Mouse (Mus musculus) telencephalon, adult 2 months (tissue): ENCODE data around the gene Arhgdib.

Experiments used
- DNase-seq: peaks from one replicate; pipeline ENCODE4 v3.0.0-alpha.2; 2011; ENCODE audit warnings: low read depth, low spot score

Gene Arhgdib

DNA sequence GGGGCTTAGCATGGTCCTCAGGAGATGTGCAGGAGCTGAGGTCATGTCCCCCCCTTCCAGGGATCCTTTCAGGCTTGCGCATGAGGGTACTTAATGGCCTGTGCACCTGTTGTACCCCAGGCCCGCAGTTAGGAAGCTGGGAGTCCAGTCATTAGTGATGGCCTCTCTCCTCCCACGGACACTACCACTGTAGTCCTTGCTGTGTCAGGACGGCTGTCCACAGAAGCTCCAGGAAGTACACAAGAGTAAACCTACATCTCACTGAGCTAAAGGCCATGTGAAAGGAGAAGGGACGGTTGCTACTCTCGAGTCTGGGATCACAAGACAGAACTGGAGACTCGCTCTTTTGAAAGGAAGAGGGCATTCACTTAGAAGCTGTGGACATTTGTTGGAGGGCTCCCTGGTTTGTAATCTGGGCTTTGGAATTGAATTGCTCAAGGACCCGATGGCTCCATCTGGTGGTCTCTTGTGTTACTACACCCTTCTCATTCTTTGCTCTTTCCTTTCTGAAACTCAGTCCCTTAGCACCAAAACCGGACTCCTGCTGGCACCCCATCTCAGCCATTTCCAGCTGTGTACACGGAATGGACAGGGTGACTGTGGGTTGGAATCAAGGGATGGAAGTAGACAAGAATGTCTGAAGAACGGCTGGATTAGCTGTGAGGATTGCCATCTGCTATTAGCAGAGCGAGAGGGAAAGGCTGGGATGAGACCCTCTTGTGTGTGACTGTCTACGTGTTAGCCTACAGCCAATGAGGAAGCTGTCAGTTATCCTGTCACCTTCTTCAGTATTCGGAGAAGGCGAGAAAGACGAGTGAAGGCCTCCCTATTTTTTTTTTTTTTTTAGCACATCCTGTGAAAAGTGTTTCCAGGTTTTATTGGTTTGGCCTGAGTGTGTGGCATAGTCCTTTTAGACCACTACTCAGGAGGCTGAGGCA lies 21.1 kb downstream of the Arhgdib start:
- peak; percentile 43 for DNase-seq

DNA sequence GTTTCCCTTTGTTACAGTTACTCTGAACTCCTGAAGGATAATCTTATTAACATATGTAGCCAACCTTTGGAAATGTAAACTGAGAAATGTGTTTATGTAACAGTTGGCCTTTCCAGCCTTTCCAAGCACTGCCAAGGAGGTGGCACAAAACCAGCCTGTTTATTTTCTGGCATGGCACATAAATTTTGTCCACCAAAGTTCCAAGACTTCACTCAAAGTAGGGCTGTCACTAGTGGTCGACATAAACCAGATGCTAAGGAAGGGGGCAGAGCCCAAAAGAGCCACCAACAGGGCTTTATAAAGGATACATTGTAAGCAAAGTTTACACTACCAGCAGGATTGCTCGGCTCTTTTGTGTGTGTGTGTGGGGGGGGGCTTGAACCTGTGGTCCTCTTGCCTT lies 23.8 kb downstream of the Arhgdib start:
- no peak for DNase-seq

DNA sequence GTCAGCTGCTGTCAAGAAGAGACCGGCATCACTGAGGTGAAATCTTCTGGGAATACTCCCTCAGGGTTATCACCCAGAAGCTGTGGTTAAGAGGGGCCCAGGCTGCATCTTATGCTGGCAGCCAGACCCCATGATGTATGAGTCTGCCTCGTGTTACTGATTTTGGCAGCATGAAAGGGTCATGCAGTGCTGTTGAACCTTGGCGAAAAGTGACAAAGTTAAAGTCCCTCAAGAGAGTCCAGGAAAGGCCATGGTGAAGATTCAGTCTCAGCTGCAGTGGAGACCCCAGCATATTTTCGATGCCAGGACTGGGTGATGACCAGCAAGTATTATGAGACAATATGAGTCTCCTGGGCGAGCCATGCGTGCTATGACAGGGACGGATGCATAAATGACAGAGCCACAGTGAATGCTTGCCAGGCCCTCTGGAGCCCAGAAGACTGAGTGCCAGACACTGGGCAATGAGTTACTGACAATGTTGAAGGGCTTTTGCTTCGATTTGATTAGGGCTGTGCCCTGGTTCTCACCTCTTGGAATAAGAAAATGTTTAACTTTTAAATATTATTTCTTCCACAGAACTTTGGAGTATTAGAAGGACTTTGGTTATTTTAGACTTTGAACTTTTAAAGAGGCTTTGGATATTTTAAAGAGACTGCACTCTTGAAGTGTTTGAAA lies 25.8 kb downstream of the Arhgdib start:
- no peak for DNase-seq

DNA sequence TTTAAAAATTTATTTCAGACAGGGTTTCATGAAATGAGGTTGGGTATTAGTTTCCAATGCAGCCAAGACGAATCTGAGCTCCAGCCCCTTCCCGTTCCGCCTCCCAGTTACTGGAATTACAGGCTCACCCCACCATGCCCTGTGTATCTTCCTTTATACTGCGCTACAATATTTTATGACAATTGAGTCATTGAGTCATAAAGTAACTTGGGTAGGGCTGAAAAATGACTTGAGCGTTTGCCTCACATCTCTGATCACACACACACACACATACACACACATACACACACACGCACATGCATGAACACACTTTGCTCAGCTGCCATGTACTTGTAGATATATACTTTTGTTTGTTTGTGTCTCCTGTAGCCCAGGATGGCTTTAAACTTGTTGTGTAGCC lies 27.5 kb downstream of the Arhgdib start:
- DNase-seq: no peak

DNA sequence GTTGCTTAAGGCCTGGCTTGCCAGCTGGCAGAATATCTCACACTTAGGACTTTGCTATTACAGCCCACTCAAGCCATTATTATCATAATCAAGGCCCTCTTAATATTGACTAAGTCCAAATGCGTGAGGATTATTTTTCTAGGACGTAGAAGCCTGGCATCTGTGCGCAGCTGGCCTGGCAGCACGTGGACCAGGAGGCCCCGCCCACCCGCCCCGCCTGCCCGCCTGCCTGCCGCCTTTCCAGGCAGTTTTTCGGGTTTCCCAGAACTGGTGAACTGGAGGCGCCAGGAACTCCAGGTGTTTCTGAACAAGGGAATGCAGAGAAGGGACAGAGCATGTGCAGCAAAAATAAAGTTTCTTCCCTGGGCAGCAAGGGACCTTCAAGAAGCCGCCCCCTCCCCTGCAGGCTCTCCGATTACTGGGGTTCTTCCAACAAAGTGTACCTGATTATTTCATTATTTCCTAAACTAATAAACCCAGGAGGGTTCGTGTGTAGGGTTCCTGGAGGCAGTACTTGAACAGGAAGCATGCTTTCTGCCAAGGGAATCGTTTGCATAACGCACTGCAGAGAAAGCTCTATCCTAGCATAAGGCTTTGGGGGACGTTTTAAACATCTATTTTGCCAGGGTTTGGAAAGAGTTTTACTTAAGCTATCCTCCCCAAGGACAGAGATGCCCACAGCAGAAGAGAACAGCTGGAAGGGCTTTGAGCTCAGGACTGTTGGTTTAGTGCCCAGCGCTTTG lies 28.1 kb downstream of the Arhgdib start:
- no peak for DNase-seq

DNA sequence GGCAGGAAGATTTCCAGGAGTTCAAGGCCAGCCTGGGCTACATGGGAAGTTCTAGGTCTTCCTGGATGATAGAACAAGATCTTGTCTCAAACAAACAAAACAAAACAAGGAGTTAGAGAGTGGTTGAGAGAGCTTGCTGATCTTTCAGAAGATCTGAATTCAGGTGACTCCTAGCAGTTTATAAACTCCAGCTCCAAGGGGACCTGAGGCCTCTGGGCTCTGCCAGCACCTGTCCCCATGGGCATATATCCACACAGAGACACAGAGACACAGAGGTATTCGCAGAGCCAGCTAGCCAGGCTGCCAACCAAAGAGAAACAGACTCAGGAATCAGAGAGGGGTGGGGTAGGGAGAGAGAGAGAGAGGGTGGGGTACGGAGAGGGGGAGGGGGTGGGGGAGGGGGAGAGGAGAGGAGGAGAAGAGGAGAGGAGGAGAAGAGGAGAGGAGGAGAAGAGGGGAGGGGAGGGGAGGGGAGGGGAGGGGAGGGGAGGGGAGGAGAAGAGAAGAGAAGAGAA lies 28.9 kb downstream of the Arhgdib start:
- DNase-seq: no peak

DNA sequence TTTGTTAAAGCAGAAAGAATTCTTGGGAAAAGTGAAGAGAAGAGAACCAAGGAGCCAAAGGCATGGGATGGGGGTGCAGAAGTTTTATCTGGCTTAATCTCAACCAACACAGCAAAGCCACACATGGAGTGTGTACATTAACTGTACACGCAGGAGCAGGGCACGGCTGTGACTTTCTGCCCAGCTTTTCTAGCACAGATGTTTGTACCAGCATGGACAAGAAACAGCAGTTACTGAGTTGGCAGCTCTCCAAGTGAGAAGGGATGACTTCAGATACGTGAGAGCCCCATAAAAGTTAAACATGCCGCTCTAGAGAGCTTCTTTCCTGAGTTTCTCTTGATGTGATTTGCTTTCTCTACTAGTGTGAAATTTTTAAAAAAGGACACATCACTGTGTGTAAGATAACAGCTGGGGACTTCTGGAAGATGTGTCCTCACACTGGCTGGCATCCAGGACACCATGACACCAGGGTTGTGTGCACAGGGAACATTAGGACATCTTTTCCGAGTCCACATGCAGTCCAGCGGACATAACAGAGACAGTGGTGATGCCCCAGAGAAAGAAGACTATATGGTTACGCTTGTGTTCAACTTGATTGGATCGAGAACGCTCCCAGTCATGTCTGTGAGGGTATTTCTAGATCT lies 31.3 kb downstream of the Arhgdib start:
- DNase-seq: no peak

DNA sequence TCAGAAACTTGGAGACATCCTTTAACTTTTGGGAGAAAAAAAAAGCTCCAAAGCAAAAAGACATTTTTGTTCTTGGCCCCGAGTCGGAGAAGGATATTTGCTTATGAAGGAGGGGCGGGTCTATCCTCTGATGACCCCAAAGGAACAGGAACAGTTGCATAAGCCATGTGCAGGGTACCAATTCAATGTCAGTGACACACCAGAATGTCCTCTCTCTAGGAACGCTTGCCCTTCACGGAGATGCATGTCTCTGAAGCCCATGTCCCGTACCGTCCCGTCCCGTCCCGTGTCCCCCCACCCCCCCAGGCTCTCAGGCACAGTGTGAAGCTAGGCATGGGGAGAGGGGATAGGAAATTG lies 34.8 kb downstream of the Arhgdib start:
- no peak for DNase-seq

DNA sequence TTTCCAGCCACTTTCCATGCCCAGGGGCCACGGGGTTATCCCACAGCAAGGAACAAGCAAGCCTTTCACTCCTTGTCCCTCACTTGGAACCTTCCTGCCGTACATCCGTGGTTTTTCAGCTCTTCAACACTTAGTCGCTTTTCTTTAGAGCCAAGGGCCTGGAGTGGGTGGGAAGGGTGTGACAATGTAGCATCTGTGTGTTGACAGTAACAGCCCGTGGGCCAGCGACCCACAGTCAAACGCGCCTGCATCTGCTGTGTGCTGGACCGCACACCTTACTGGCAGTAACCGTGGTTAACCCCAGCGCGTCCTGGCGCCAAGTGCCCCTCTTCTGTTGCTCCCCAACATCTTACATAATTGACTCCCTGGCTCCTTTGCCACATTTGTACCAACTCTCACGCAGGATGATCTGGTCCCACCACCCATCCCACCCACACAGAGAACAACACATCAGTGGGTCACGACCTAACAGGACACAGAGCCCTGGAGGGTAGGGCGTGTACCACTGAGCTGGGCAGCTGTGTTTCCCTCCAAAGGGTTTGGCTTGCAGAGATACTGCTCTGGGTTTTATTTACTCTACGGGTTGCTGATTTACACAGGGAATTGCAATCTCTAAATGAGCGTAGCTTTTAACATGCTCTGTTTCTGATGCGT lies 35.3 kb downstream of the Arhgdib start:
- no peak for DNase-seq

DNA sequence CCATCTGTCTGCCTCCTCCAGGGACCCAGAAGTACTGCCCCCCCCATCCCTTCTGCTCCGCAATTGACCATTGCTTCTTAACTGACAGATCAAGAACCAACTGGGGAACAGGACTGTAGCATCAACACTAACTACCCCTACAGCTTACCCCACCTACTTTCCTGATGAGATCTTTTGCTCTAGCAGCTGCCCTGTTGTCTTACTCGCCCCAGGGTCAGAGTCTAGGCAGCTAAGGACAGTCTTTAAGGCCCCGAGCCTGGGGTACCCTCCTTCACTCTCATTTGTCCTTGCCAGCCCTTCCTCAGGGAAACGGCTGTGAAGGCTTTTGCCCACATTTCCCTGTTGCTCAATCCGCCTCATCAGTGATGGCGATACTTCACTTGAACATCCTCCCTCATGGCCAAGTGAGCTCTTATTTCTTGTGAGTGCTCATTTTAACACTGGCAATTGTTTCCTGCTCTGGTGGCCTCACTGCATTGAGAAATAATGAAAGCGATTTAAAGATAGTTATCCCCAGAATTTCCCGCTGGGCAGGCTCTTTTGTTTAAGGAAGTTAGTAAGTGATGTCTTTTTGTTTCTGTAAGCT lies 37.7 kb downstream of the Arhgdib start:
- no peak for DNase-seq

DNA sequence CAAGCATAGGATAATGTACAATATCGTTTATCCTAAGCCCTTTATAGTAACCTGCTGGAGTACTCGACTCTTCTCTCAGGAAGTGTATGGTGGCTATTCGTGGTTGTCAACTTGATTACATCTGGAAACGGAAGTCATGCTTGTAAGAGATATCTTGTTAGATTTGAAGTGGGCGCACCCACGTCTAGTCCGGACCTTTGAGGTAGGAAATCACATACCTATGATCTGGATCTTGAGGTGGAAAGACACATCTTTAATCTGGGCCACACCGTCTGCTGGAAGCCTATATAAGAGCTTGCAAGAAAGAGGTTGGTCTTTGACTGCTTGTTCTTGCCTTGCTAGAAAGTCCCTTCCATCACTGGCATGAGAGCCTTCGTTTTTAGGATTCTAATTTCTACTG lies 39.2 kb downstream of the Arhgdib start:
- no peak for DNase-seq

DNA sequence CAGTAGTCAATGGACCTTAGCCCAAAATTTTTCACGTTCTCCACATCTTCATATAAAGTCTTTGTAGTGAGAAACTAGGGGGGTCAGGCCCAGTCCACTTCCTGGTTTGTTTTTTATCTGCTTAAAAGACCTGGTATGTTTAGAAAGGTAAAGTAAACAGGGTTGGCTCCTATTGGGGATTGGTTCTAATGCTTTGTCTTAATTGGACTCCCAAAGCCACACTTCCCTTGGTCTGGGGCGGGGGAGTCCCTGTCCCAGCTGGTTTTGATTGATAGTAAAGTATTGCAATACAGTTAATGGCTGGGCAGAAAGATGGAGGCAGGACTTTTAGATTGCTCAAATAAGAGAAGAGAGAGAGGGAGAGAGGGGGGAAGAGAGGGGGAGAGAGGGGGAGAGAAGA lies 40.7 kb downstream of the Arhgdib start:
- DNase-seq: no peak

DNA sequence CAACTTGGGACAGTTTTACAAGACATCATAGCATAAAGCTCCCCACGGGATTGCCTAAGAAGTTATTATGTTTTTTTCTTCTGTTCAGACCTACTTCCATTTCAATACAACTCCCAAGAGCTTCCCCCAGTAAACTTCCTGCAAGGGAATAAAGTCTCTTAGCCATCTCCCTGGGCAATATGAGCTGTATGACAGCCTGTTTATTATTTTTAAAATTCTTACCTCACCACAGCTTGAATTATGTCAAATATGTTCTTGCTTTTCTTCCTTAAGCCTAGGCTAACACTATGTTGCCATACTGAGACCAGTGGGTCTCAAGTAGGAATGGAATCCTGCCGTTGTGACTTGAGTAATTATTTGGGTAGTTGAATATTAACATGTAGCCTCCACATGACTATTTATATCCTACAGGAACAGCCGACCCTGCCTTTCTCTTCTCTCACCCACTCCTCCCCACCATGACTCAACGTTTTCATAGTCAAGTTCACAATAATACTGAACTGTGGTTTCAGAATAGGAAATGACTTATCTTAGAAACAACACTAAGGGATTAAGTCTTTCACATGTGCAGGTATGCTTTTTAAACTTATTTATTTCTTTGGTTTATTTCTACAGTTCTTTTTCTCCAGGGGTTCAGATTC lies 41.2 kb downstream of the Arhgdib start:
- no peak for DNase-seq

DNA sequence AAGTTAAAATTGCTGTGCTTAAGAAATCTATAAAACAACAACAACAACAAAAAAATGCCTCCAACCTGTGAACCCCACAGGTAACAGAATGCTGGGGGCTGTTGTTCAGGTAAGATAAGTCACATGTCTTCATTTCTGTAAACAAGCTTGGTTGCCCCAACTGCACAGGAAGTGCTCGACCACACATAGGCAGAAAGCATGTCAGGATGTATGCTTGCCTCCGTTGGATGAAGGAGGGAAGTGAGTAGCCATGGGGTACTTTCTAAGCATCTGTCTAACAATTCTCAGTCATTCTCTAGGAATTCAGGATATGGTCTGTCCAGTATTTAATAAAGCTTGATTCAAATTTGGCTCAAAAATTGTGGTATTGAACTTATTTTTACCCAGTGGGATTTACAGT lies 42.7 kb downstream of the Arhgdib start:
- DNase-seq: no peak

DNA sequence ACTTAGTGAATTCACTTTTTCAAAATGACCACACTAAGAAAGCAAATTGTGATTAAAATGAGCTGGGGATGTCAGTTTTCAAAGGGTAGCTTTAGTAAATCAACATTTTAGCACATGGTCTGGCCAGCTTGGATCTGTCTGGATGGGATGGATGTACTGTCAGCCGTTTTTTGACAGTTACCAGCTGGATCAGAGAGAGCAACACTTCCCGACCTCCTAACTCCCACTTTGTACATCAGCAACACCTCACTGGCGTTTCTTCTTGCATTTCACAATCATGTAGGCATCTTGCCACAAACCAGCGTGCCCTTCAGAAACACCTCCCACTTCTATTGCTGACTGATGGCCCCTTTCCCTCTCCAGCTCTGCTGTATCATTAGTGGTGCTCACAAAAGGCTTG lies 43.5 kb downstream of the Arhgdib start:
- DNase-seq: no peak

DNA sequence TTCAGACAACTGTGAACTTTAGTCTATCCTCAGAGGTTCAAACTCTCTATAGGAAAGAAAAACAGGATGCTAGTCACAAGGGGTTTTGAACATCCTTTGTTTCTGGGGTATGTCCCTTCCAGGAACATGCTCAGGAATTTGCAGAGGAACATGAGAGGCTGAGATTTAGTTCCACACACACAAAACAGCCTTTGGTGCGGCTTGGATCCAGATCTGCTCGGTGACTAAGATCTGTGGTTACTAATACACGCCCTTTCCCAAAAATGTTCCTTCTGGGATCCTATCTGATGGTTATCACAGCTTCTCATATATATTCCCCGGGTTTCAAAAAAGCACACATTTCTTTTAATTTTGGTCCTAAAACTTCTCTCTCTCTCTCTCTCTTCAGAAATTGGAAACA lies 43.9 kb downstream of the Arhgdib start:
- no peak for DNase-seq

DNA sequence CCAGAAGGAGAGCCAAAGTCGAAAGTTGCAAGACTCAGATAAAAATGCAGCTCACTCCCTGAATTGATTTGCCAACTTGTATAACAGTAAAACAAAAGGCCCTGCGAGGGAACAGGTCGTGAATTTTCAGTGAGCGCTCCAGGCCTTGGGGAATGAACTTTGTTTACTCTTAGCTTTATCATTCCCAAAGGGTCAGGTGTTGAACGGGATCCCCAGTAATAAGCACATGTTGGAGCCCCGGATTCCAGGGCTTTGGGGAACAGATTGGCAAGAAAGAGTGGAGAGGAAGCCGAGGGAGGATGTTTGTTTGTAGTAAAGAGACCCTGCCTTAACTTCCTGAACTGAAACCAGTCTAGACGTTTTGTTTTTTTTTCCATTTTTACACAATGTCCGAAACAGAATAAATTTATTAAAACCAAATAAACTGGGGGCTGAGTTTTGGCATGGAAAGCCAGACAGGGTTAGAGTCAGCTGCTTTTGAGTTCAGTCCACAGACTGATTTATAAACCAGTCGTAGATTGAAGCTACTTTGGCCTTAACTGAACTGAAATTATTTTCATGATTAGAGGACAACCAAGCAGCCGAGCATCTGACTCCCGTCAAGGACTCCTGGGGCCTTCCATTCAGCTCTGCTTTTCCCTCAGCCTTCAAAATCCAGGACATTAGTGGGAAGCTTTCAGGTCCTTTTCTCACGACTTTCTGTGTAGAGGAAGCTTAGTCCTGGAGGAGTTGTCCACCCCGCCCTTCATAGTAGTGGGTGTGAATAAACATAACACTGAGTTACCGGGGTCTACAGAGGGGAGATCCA lies 47.0 kb downstream of the Arhgdib start:
- no peak for DNase-seq

DNA sequence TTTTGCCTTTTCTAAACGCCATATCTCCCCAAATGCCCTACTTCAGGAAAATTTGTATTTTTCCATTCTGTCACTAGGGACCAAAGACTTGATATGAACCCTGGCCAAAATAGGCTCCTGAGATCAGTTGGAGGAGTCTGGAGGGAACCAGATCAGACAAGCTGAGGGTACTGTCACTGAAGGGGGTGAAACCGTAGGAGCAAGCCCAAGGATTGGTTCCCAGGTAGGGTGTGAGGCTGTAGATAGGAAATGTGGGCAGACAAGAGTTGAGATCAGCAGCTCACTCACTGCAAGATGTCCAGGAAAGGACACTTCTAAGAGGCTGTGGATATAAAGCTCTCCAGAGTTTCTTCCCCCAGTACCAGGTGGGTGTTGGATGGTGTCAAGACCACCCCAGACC lies 49.7 kb downstream of the Arhgdib start:
- DNase-seq: no peak

DNA sequence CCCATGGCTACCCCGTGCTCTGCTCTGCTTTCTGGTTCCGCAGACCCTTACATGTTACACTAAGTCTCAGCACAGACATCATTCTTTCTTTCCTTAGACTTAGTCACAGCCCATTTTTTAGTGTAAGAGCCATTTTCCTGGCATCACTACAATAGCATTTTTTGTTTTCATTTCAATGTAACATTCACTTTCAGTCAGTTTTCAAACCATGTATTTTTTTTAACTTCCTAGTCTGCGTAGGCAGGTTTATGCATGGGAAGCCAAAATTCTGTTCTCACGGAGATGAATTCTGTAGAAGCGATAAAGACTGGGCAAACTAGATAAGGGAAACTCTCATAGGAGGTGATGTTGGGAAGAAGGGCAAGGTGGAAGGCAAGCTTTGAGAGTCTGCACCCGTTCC lies 52.1 kb downstream of the Arhgdib start:
- DNase-seq: peak; percentile 45

DNA sequence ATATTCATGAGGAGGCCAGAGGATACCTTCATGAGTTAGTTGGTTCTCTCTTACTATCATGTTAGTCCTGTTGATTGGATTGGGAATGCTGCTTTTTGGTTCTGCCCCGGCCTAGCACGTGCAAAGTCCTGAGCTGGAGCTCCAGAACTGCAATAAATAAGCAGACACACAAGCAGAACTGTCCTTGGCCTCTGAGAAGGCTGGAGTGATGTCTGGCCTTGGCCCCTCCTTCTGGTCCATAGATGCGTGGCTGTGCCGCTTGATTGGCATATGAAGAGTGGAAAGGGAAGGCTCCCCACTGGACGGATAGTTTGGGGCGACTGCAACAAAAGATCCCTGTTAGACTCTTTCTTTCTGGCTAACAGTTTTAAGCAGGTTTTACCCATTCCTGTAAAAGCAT lies 52.6 kb downstream of the Arhgdib start:
- DNase-seq: no peak
